Mouse (Mus musculus): Measurements from ENCODE around the gene Dusp12. TPM values are rescaled to one million over a fixed set of nuclear protein-coding genes. Genes with fewer than 3 reads are reported as not detected.

Dusp12 gene
- 1 to 10 TPM; 4.0 to 4.1 TPM for total RNA-seq (2021)
- long read RNA-seq, experiment 1, partial matches to known transcripts, result 0 of 5 reads
- long read RNA-seq, experiment 1, other reads (novel, unspliced or antisense), result 0 of 5 reads
- long read RNA-seq, experiment 2, transcript Dusp12-204 (6 exons, 911 nt), result major isoform, 6 of 10 reads
- long read RNA-seq, experiment 2, partial matches to known transcripts, result 0 of 10 reads
- long read RNA-seq, experiment 2, other reads (novel, unspliced or antisense), result 2 of 10 reads

- DNase-seq, result peak; percentile 90
- peak within 1 kb of the TSS; percentile 92 for H3K27ac ChIP-seq
- peak within 1 kb of the TSS; percentile 92 for H3K4me3 ChIP-seq
- intact Hi-C loops (cut with DNase I), result no loop called here
- TF ChIP-seq CTCF (IDR thresholded peaks at IDR 0.05), result peak; percentile 71
Measured at GRCm38 (mm10) chr1:170884978-170885561, at the start of gene Dusp12, which contains the start of gene Gm26620. Gene Dusp12, minus strand, starts transcription at chr1:170885540. Gene Gm26620, plus strand, starts transcription at chr1:170885065.

- H3K4me3 ChIP-seq, result no peak overlapping the region
- no peak for DNase-seq
- intact Hi-C loops (cut with DNase I), result no loop called here
- no peak overlapping the region for H3K27ac ChIP-seq
- TF ChIP-seq CTCF (IDR thresholded peaks at IDR 0.05), result no peak
Measured at GRCm38 (mm10) chr1:170934383-170934782, 49.0 kb upstream of the Dusp12 start.

GRCm38 (mm10) chr1:170933940-170934339 is 48.6 kb upstream of the Dusp12 start:
- DNase-seq, result no peak
- TF ChIP-seq CTCF (IDR thresholded peaks at IDR 0.05), result no peak
- Histone ChIP-seq H3K4me3 (no peak overlapping the region), H3K27ac (no peak overlapping the region)
- intact Hi-C loops (cut with DNase I), result no loop called here

GRCm38 (mm10) chr1:170933386-170933920 is 48.1 kb upstream of the Dusp12 start:
- TF ChIP-seq CTCF (IDR thresholded peaks at IDR 0.05), result no peak
- no peak overlapping the region for H3K4me3 ChIP-seq
- intact Hi-C loops (cut with DNase I), result no loop called here
- no peak for DNase-seq
- no peak overlapping the region for H3K27ac ChIP-seq

GRCm38 (mm10) chr1:170932043-170932442 is 46.7 kb upstream of the Dusp12 start:
- intact Hi-C loops (cut with DNase I), result no loop called here
- Histone ChIP-seq H3K4me3 (no peak overlapping the region), H3K27ac (no peak overlapping the region)
- no peak for TF ChIP-seq CTCF (IDR thresholded peaks at IDR 0.05)
- DNase-seq, result no peak

GRCm38 (mm10) chr1:170929245-170929644 is 43.9 kb upstream of the Dusp12 start:
- H3K4me3 ChIP-seq, result no peak overlapping the region
- intact Hi-C loops (cut with DNase I), result no loop called here
- H3K27ac ChIP-seq, result no peak overlapping the region
- DNase-seq, result no peak
- no peak for TF ChIP-seq CTCF (IDR thresholded peaks at IDR 0.05)

GRCm38 (mm10) chr1:170928467-170928866 is 43.1 kb upstream of the Dusp12 start:
- TF ChIP-seq CTCF (IDR thresholded peaks at IDR 0.05), result no peak
- no peak overlapping the region for H3K4me3 ChIP-seq
- no peak for DNase-seq
- H3K27ac ChIP-seq, result no peak overlapping the region
- intact Hi-C loops (cut with DNase I), result no loop called here

- DNase-seq, result no peak
- intact Hi-C loops (cut with DNase I), result no loop called here
- no peak for TF ChIP-seq CTCF (IDR thresholded peaks at IDR 0.05)
- Histone ChIP-seq H3K27ac (no peak within 1 kb of the TSS), H3K4me3 (no peak within 1 kb of the TSS)
Measured at GRCm38 (mm10) chr1:170927378-170927777, 42.0 kb upstream of the Dusp12 start, which contains the start of gene Fcrla. Gene Fcrla, minus strand, starts transcription at chr1:170927583.

- no peak for DNase-seq
- Histone ChIP-seq H3K4me3 (no peak overlapping the region), H3K27ac (no peak overlapping the region)
- intact Hi-C loops (cut with DNase I), result no loop called here
- no peak for TF ChIP-seq CTCF (IDR thresholded peaks at IDR 0.05)
Measured at GRCm38 (mm10) chr1:170926941-170927340, 41.6 kb upstream of the Dusp12 start.

- intact Hi-C loops (cut with DNase I), result no loop called here
Measured at GRCm38 (mm10) chr1:170924485-170924884, 39.1 kb upstream of the Dusp12 start.

GRCm38 (mm10) chr1:170919308-170919707 is 34.0 kb upstream of the Dusp12 start:
- no peak for TF ChIP-seq CTCF (IDR thresholded peaks at IDR 0.05)
- Histone ChIP-seq H3K27ac (no peak overlapping the region), H3K4me3 (no peak overlapping the region)
- no peak for DNase-seq
- intact Hi-C loops (cut with DNase I), result no loop called here

More at GRCm38 (mm10) chr1:170924485-170924884, 39.1 kb upstream of the Dusp12 start:
- no peak overlapping the region for H3K27ac ChIP-seq
- H3K4me3 ChIP-seq, result no peak overlapping the region
- peak; percentile 20 for DNase-seq
- no peak for TF ChIP-seq CTCF (IDR thresholded peaks at IDR 0.05)

- no peak for TF ChIP-seq CTCF (IDR thresholded peaks at IDR 0.05)
- intact Hi-C loops (cut with DNase I), result no loop called here
- no peak for DNase-seq
- no peak overlapping the region for H3K4me3 ChIP-seq
- no peak overlapping the region for H3K27ac ChIP-seq
Measured at GRCm38 (mm10) chr1:170915657-170916056, 30.3 kb upstream of the Dusp12 start.

- Histone ChIP-seq H3K27ac (no peak within 1 kb of the TSS), H3K4me3 (no peak within 1 kb of the TSS)
- intact Hi-C loops (cut with DNase I), result no loop called here
- no peak for DNase-seq
- TF ChIP-seq CTCF (IDR thresholded peaks at IDR 0.05), result no peak
Measured at GRCm38 (mm10) chr1:170912891-170913615, 27.7 kb upstream of the Dusp12 start, which contains the start of gene Fcrlb. Gene Fcrlb, minus strand, starts transcription at chr1:170912941.
